Mouse (Mus musculus): ENCODE data around the gene Insyn1. TPM values are rescaled to one million over a fixed set of nuclear protein-coding genes. Genes with fewer than 3 reads are reported as not detected.

Insyn1 gene
- total and polyA plus RNA-seq, 3 experiments, result 8.2 to 11.9 (median 9.2) TPM

GRCm38 (mm10) chr9:58534766-58535165 is 46.4 kb downstream of the Insyn1 start:
- DNase-seq, result peak; percentile 49

- no peak for DNase-seq
Observed at GRCm38 (mm10) chr9:58535447-58536134, 47.2 kb downstream of the Insyn1 start.

- no peak for DNase-seq
Observed at GRCm38 (mm10) chr9:58537774-58538173, 49.4 kb downstream of the Insyn1 start.

- DNase-seq, result peak; percentile 44
Observed at GRCm38 (mm10) chr9:58539886-58540285, 51.5 kb downstream of the Insyn1 start.

- peak; percentile 89 for DNase-seq
Observed at GRCm38 (mm10) chr9:58541895-58542338, 53.5 kb downstream of the Insyn1 start.

GRCm38 (mm10) chr9:58544879-58545324 is 56.5 kb downstream of the Insyn1 start:
- no peak for DNase-seq

- DNase-seq, result no peak
Observed at GRCm38 (mm10) chr9:58545428-58545827, 57.0 kb downstream of the Insyn1 start.

- peak; percentile 71 for DNase-seq
Observed at GRCm38 (mm10) chr9:58546630-58547360, 58.4 kb downstream of the Insyn1 start.

GRCm38 (mm10) chr9:58548897-58549296 is 60.5 kb downstream of the Insyn1 start:
- peak; percentile 66 for DNase-seq

Other genes starting within 250 kb of the Insyn1 start
- gene Pml, start 238.8 kb upstream of the Insyn1 start, total RNA-seq (2021), result 10 to 100 TPM; 20.8 to 28.0 TPM
- gene Pml, start 238.8 kb upstream of the Insyn1 start, polyA plus RNA-seq (2012; rRNA removed), result 27.7 and 33.4 TPM in 2 replicates
- 10 to 100 TPM; 13.8 to 17.2 TPM for gene Stoml1, start 235.4 kb upstream of the Insyn1 start, total RNA-seq (2021)
- gene Stoml1, start 235.4 kb upstream of the Insyn1 start, polyA plus RNA-seq (2012; rRNA removed), result 38.1 and 38.4 TPM in 2 replicates
- gene Loxl1, start 175.4 kb upstream of the Insyn1 start, total RNA-seq (2021), result 10 to 100 TPM; 24.8 to 44.6 TPM
- gene Loxl1, start 175.4 kb upstream of the Insyn1 start, polyA plus RNA-seq (2012; rRNA removed), result 73.5 and 81.5 TPM in 2 replicates
- not detected for gene Tbc1d21, start 118.1 kb upstream of the Insyn1 start, total RNA-seq (2021)
- not detected in 2 replicates for gene Tbc1d21, start 118.1 kb upstream of the Insyn1 start, polyA plus RNA-seq (2012; rRNA removed)
- 10 to 100 TPM; 11.0 to 12.3 TPM for gene Cd276, start 66.8 kb downstream of the Insyn1 start, total RNA-seq (2021)
- gene Cd276, start 66.8 kb downstream of the Insyn1 start, polyA plus RNA-seq (2012; rRNA removed), result 7.2 and 9.5 TPM in 2 replicates
- gene Nptn, start 93.6 kb downstream of the Insyn1 start, total RNA-seq (2021), result 100 to 1,000 TPM; 200 to 247 TPM
- gene Nptn, start 93.6 kb downstream of the Insyn1 start, polyA plus RNA-seq (2012; rRNA removed), result 204 and 227 TPM in 2 replicates

Measured in adrenal gland, adult 2 months (tissue).